Mouse (Mus musculus) liver, embryonic 16.5 days (tissue): ENCODE results near the gene Mnx1. TPM values are rescaled to one million over a fixed set of nuclear protein-coding genes. Genes with fewer than 3 reads are reported as not detected.
A peak's percentile ranks its signal among the peaks of the same experiment; 100 is the strongest.

ENCODE experiments used
- ATAC-seq: fragments of 200-750 bp; cut with Nextera tagmentation; 2 replicates; pipeline ENCODE4 v1.8.0; 2017; ENCODE audit warnings: low read depth, mild to moderate bottlenecking, moderate number of reproducible peaks, moderate library complexity
- H3K27ac ChIP-seq: fragments of 300-500 bp; sonication (generic); 2 replicates; pipeline ENCODE4 v1.5.1; 2014; ENCODE audit warnings: mild to moderate bottlenecking, low read length
- H3K27me3 ChIP-seq: fragments of 300-500 bp; sonication (generic); 2 replicates; pipeline ENCODE4 v1.6.1; 2014; ENCODE audit warnings: low read depth, low read length, mixed read lengths; ENCODE audit not compliant: control insufficient read depth, insufficient read depth
- H3K36me3 ChIP-seq: fragments of 300-500 bp; sonication (generic); 2 replicates; pipeline ENCODE4 v1.6.1; 2014; ENCODE audit warnings: mild to moderate bottlenecking; ENCODE audit not compliant: control insufficient read depth, insufficient read depth
- H3K4me1 ChIP-seq: fragments of 300-500 bp; sonication (generic); 2 replicates; pipeline ENCODE4 v1.6.1; 2014; ENCODE audit warnings: low read depth, low read length, mixed read lengths; ENCODE audit not compliant: control insufficient read depth
- H3K4me2 ChIP-seq: fragments of 300-500 bp; sonication (generic); 2 replicates; pipeline ENCODE4 v1.6.1; 2014; ENCODE audit warnings: low read depth, low read length, mixed read lengths
- H3K4me3 ChIP-seq: fragments of 300-500 bp; sonication (generic); 2 replicates; pipeline ENCODE4 v1.5.1; 2014; ENCODE audit warnings: low read depth, mild to moderate bottlenecking, low read length
- H3K9ac ChIP-seq: fragments of 300-500 bp; sonication (generic); 2 replicates; pipeline ENCODE4 v1.6.1; 2014; ENCODE audit warnings: low read depth, low read length
- H3K9me3 ChIP-seq: fragments of 300-500 bp; sonication (generic); replicated peaks from 2 replicates; pipeline ENCODE4 v1.6.1; 2016; ENCODE audit warnings: low read length; ENCODE audit not compliant: control insufficient read depth
- WGBS: fragments of 180-500 bp; shearing (Covaris S2); extraction: QIAGEN DNeasy Blood & Tissue Kit; methylation state at CpG from one replicate; pipeline ENCODE4 v1.1.7; 2014; ENCODE audit not compliant: insufficient replicate concordance; 5-methylcytosine and 5-hydroxymethylcytosine counted together
- polyA plus RNA-seq: library from polyadenylated mRNA; unstranded; fragments of >200 nt; fragmentation: Nextera tagmentation; extraction: Ambion mirVana; gene quantifications from 2 replicates; pipeline ENCODE4 v1.2.1, GENCODE M21; 2015

Gene Mnx1
- polyA plus RNA-seq, 1 experiment from 2014 or later: not detected

GRCm38 (mm10) chr5:29471396-29471795 lies 6.9 kb downstream of the Mnx1 start:
- no peak overlapping the region for H3K4me2 ChIP-seq
- H3K4me1 ChIP-seq: peaks cover 3% of the 10 kb centered on the region; the same call in 1 of the 2 replicates
- H3K36me3 ChIP-seq: no peaks in the 10 kb centered on the region
- WGBS: 6% methylated on average over 11 of the region's 11 CpGs
- H3K27ac ChIP-seq: no peak overlapping the region
- H3K9me3 ChIP-seq: no peaks in the 10 kb centered on the region
- H3K4me3 ChIP-seq: no peak overlapping the region
- H3K27me3 ChIP-seq: peaks cover 98% of the 10 kb centered on the region
- no peak for ATAC-seq
- no peak overlapping the region for H3K9ac ChIP-seq

- H3K4me2 ChIP-seq: no peak overlapping the region
- H3K27me3 ChIP-seq: peaks cover 97% of the 10 kb centered on the region
- H3K36me3 ChIP-seq: no peaks in the 10 kb centered on the region
- no peak overlapping the region for H3K9ac ChIP-seq
- WGBS: 5% methylated on average over 20 of the region's 20 CpGs
- no peaks in the 10 kb centered on the region for H3K9me3 ChIP-seq
- no peak for ATAC-seq
- peaks cover 3% of the 10 kb centered on the region; the same call in 1 of the 2 replicates for H3K4me1 ChIP-seq
- no peak overlapping the region for H3K4me3 ChIP-seq
- no peak overlapping the region for H3K27ac ChIP-seq
Measured at GRCm38 (mm10) chr5:29470851-29471394, 7.3 kb downstream of the Mnx1 start.

- Histone ChIP-seq H3K9me3 (no peaks in the 10 kb centered on the region), H3K4me1 (peaks cover 3% of the 10 kb centered on the region; the same call in 1 of the 2 replicates), H3K36me3 (no peaks in the 10 kb centered on the region), H3K27me3 (peaks cover 91% of the 10 kb centered on the region), H3K27ac (no peak overlapping the region), H3K4me2 (no peak overlapping the region), H3K9ac (no peak overlapping the region), H3K4me3 (no peak overlapping the region)
- WGBS: 13% methylated on average over 5 of the region's 5 CpGs
- ATAC-seq: no peak
Measured at GRCm38 (mm10) chr5:29470271-29470670, 8.0 kb downstream of the Mnx1 start.

- no peak overlapping the region for H3K4me3 ChIP-seq
- H3K27me3 ChIP-seq: peaks cover 83% of the 10 kb centered on the region
- H3K4me1 ChIP-seq: peaks cover 3% of the 10 kb centered on the region; the same call in 1 of the 2 replicates
- no peaks in the 10 kb centered on the region for H3K36me3 ChIP-seq
- H3K27ac ChIP-seq: no peak overlapping the region
- H3K9me3 ChIP-seq: no peaks in the 10 kb centered on the region
- WGBS: 7% methylated on average over 4 of the region's 4 CpGs
- ATAC-seq: no peak
- no peak overlapping the region for H3K4me2 ChIP-seq
- H3K9ac ChIP-seq: no peak overlapping the region
Measured at GRCm38 (mm10) chr5:29469501-29469900, 8.8 kb downstream of the Mnx1 start.

- under 1% methylated on average over 17 of the region's 17 CpGs for WGBS
- Histone ChIP-seq H3K4me3 (peak overlapping the region; percentile 52), H3K9me3 (no peaks in the 10 kb centered on the region), H3K9ac (no peak overlapping the region), H3K36me3 (no peaks in the 10 kb centered on the region), H3K4me2 (peak overlapping the region; percentile 57), H3K27ac (no peak overlapping the region), H3K4me1 (peaks cover 3% of the 10 kb centered on the region; the same call in 1 of the 2 replicates), H3K27me3 (peaks cover 73% of the 10 kb centered on the region)
- ATAC-seq: no peak
Measured at GRCm38 (mm10) chr5:29468351-29469065, 9.8 kb downstream of the Mnx1 start.

- Histone ChIP-seq H3K27ac (no peak overlapping the region), H3K4me2 (peak overlapping the region; percentile 57), H3K9ac (no peak overlapping the region), H3K4me1 (peaks cover 3% of the 10 kb centered on the region; the same call in 1 of the 2 replicates), H3K9me3 (no peaks in the 10 kb centered on the region), H3K4me3 (peak overlapping the region; percentile 52), H3K36me3 (no peaks in the 10 kb centered on the region), H3K27me3 (peaks cover 65% of the 10 kb centered on the region)
- ATAC-seq: no peak
- 3% methylated on average over 67 of the region's 67 CpGs for WGBS
Measured at GRCm38 (mm10) chr5:29467489-29468350, 10.6 kb downstream of the Mnx1 start.

- WGBS: 52% methylated on average over 9 of the region's 9 CpGs
- no peak for ATAC-seq
- H3K36me3 ChIP-seq: no peaks in the 10 kb centered on the region
- no peak overlapping the region for H3K27ac ChIP-seq
- H3K27me3 ChIP-seq: peaks cover 19% of the 10 kb centered on the region
- H3K9me3 ChIP-seq: no peaks in the 10 kb centered on the region
- no peak overlapping the region for H3K9ac ChIP-seq
- H3K4me1 ChIP-seq: peaks cover 3% of the 10 kb centered on the region; the same call in 1 of the 2 replicates
- H3K4me3 ChIP-seq: no peak overlapping the region
- H3K4me2 ChIP-seq: no peak overlapping the region
Measured at GRCm38 (mm10) chr5:29462943-29463686, 15.2 kb downstream of the Mnx1 start.

- H3K4me1 ChIP-seq: no peaks in the 10 kb centered on the region
- no peak overlapping the region for H3K4me2 ChIP-seq
- H3K36me3 ChIP-seq: no peaks in the 10 kb centered on the region
- no peaks in the 10 kb centered on the region for H3K27me3 ChIP-seq
- H3K27ac ChIP-seq: no peak overlapping the region
- H3K4me3 ChIP-seq: no peak overlapping the region
- 58% methylated on average over 5 of the region's 5 CpGs for WGBS
- no peak overlapping the region for H3K9ac ChIP-seq
- ATAC-seq: no peak
- H3K9me3 ChIP-seq: no peaks in the 10 kb centered on the region
Measured at GRCm38 (mm10) chr5:29456895-29457656, 21.2 kb downstream of the Mnx1 start.
